Mouse (Mus musculus) embryonic facial prominence, embryonic 11.5 days (tissue): ENCODE results near the gene Stmn3. TPM values are rescaled to one million over a fixed set of nuclear protein-coding genes. Genes with fewer than 3 reads are reported as not detected.

Source experiments
- ATAC-seq: fragments of 200-750 bp; cut with Nextera tagmentation; replicated peaks from 2 replicates; pipeline ENCODE4 v1.8.0; 2017; ENCODE audit warnings: low read depth; ENCODE audit not compliant: insufficient number of reproducible peaks, low FRiP score, low TSS enrichment
- DNase-seq: peaks from one replicate; pipeline ENCODE4 v3.0.0-alpha.2; 2015; ENCODE audit warnings: low spot score
- H3K27ac ChIP-seq: fragments of 300-500 bp; sonication (generic); replicated peaks from 2 replicates; pipeline ENCODE4 v1.5.1; 2014; ENCODE audit warnings: mild to moderate bottlenecking, low read depth, low read length, control low read depth
- H3K27me3 ChIP-seq: fragments of 300-500 bp; sonication (generic); 2 replicates; pipeline ENCODE4 v1.6.1; 2014; ENCODE audit warnings: mild to moderate bottlenecking, low read length, moderate library complexity, mixed read lengths; ENCODE audit not compliant: control insufficient read depth, insufficient read depth
- H3K36me3 ChIP-seq: fragments of 300-500 bp; sonication (generic); replicated peaks from 2 replicates; pipeline ENCODE4 v1.6.1; 2014; ENCODE audit warnings: low read depth, mild to moderate bottlenecking, low read length, moderate library complexity, mixed read lengths; ENCODE audit not compliant: control insufficient read depth, insufficient read depth
- H3K4me1 ChIP-seq: fragments of 300-500 bp; sonication (generic); 2 replicates; pipeline ENCODE4 v1.6.1; 2014; ENCODE audit warnings: low read length, mixed read lengths; ENCODE audit not compliant: control insufficient read depth, insufficient read depth
- H3K4me2 ChIP-seq: fragments of 300-500 bp; sonication (generic); 2 replicates; pipeline ENCODE4 v1.6.1; 2014; ENCODE audit warnings: low read depth, mild to moderate bottlenecking, control low read depth, low read length, moderate library complexity
- H3K4me3 ChIP-seq: fragments of 300-500 bp; sonication (generic); 2 replicates; pipeline ENCODE4 v1.5.1; 2014; ENCODE audit warnings: low read depth, low read length, control low read depth
- H3K9ac ChIP-seq: fragments of 300-500 bp; sonication (generic); replicated peaks from 2 replicates; pipeline ENCODE4 v1.6.1; 2014; ENCODE audit warnings: mild to moderate bottlenecking, control low read depth, low read length
- H3K9me3 ChIP-seq: fragments of 300-500 bp; sonication (generic); replicated peaks from 2 replicates; pipeline ENCODE4 v1.6.1; 2016; ENCODE audit warnings: mild to moderate bottlenecking, low read length, inconsistent platforms, mixed read lengths; ENCODE audit not compliant: control insufficient read depth
- WGBS: fragments of 180-500 bp; shearing (Covaris S2); extraction: QIAGEN DNeasy Blood & Tissue Kit; methylation state at CpG from one replicate; pipeline ENCODE4 v1.1.7; 2014; 5-methylcytosine and 5-hydroxymethylcytosine counted together
- polyA plus RNA-seq: library from polyadenylated mRNA; unstranded; fragments of >200 nt; fragmentation: Nextera tagmentation; extraction: Ambion mirVana; gene quantifications from 2 replicates; pipeline ENCODE4 v1.2.1, GENCODE M21; 2014

The Stmn3 gene
- polyA plus RNA-seq, 1 experiment from 2014 or later, result 79.6 TPM

DNA sequence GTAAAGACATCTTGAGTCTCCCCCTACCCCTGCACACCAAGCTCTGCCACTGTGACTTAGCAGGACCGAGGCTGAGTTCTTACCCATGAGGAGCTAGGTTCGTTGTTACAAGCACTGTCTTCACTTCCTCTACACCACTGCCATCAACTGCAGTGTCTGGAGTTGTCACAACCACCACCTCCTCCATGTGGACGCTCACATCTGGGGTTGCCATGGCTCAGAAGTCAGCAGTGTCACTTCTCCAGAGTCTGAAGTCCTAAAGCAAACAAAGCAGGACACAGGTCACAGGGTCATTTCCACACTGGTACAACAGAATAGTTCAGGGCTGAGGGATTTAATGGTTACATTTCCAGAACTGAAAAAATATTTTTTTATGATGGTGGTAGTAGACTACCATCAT lies 36.4 kb downstream of the Stmn3 start:
- Histone ChIP-seq H3K4me1 (no peaks in the 10 kb centered on the region), H3K9ac (no peak overlapping the region), H3K27ac (no peak overlapping the region), H3K4me3 (no peak overlapping the region), H3K27me3 (no peaks in the 10 kb centered on the region), H3K4me2 (no peak overlapping the region), H3K9me3 (no peaks in the 10 kb centered on the region), H3K36me3 (peaks cover 9% of the 10 kb centered on the region)
- no peak for DNase-seq
- WGBS, result 77% methylated on average over 3 of the region's 3 CpGs
- ATAC-seq, result no peak

DNA sequence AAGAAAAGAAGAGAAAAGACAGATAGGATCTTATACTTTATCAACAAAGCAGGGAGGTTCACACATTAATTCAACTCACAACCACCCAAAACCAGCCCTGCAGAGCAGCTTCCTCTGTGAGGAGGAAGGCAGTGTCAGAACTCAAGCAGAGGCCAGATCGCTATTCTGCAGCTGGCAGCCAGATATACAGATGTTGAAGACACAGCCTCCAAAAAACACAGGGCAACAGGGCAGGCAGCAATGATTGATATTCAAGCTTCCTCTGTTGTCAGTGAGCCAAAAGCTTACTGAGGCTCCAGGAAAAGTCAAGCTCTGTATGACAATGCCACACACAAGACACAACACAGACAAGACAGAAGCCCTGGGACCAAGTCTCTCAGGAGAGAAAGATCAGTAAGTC lies 37.5 kb downstream of the Stmn3 start:
- DNase-seq, result no peak
- Histone ChIP-seq H3K36me3 (peaks cover 9% of the 10 kb centered on the region), H3K27me3 (no peaks in the 10 kb centered on the region), H3K4me1 (no peaks in the 10 kb centered on the region), H3K4me3 (no peak overlapping the region), H3K9me3 (no peaks in the 10 kb centered on the region), H3K9ac (no peak overlapping the region), H3K27ac (no peak overlapping the region), H3K4me2 (no peak overlapping the region)
- ATAC-seq, result no peak
- WGBS, result 81% methylated on average over 1 of the region's 1 CpGs

DNA sequence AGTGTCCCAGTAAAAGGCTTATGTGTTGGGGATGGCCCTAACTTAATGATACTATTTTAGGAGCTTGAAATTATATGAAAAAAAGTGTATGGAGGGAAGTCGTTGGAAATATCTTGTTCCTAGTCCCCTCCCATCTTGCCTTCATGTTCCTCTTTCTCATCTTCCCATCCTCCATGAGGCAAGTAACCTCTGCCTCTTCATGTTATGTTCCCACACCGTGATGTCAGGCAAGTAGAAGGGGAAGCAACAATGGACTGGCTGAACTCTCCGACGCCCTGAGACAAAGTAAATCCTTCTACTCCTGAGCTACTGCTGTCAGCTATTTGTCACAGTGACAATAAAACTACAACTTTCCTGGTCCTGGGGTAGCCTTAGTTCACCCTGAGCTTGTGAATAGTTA lies 39.7 kb downstream of the Stmn3 start:
- H3K9ac ChIP-seq, result no peak overlapping the region
- H3K27me3 ChIP-seq, result no peaks in the 10 kb centered on the region
- no peaks in the 10 kb centered on the region for H3K9me3 ChIP-seq
- peaks cover 9% of the 10 kb centered on the region for H3K36me3 ChIP-seq
- ATAC-seq (no peak), DNase-seq (no peak)
- no peak overlapping the region for H3K4me2 ChIP-seq
- no peak overlapping the region for H3K4me3 ChIP-seq
- no peak overlapping the region for H3K27ac ChIP-seq
- H3K4me1 ChIP-seq, result no peaks in the 10 kb centered on the region
- WGBS, result 93% methylated on average over 4 of the region's 4 CpGs

DNA sequence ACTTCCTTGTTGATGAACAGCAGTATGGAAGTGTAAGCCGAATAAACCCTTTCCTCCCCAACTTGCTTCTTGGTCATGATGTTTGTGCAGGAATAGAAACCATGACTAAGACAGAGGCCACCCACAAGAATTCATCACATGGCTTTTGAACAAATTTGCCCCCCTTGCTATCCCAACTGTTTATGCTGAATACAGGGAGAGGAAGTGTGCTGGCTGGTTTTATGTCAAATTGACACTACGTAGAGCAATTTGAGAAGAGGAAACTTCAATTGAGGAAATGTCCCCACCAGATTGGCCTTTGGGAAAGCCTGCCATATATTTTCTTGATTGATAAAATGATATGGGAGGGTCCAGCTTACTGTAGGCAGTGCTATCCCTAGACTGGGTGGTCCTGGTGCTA lies 40.5 kb downstream of the Stmn3 start:
- Histone ChIP-seq H3K4me3 (no peak overlapping the region), H3K27ac (no peak overlapping the region), H3K27me3 (no peaks in the 10 kb centered on the region), H3K4me2 (no peak overlapping the region), H3K36me3 (peaks cover 9% of the 10 kb centered on the region), H3K9ac (no peak overlapping the region), H3K9me3 (no peaks in the 10 kb centered on the region), H3K4me1 (no peaks in the 10 kb centered on the region)
- DNase-seq, result no peak
- no peak for ATAC-seq
- 88% methylated on average over 1 of the region's 2 CpGs for WGBS

DNA sequence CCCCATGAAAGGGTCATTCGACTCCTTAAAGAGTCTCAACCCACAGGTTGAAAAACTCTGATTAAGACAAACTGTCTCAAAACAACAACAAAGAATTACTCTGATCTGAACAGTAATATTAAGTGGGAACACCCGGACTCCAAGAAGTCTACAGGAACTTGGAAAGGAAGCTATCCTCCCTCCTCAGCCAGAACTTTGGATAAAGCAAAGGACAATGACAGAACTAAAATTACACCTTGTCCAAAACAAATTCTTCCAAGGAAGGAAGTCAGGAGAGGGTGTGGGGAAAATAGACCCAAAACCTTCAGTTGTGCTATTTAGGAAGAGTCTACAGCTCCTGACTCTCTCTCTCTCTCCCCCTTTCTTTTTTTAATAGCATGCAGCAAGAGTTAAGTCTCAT lies 42.2 kb downstream of the Stmn3 start:
- H3K9me3 ChIP-seq, result no peaks in the 10 kb centered on the region
- WGBS, result 84% methylated on average over 2 of the region's 2 CpGs
- no peaks in the 10 kb centered on the region for H3K4me1 ChIP-seq
- H3K36me3 ChIP-seq, result peaks cover 5% of the 10 kb centered on the region; the same call in 1 of the 2 replicates
- no peak overlapping the region for H3K9ac ChIP-seq
- H3K27me3 ChIP-seq, result no peaks in the 10 kb centered on the region
- H3K4me3 ChIP-seq, result no peak overlapping the region
- ATAC-seq, result no peak
- H3K27ac ChIP-seq, result no peak overlapping the region
- no peak for DNase-seq
- H3K4me2 ChIP-seq, result no peak overlapping the region

DNA sequence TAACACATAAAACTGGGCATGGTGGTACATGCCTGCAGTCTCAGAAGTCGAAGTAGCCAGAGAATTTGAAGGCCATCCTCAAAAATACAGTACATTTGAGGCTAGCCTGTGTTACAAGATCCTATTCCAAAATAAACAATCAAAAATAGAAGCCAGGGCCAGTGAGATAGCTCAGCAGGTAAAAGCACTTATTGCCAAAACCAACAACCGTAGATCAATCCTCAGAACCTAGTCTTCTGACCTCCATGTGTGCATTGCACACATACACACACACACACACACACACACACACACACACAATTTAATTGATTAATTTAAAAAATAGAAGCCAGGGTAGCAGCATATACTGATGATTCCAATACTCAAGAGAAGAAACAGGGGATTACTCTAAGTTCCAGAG lies 47.5 kb downstream of the Stmn3 start:
- H3K9me3 ChIP-seq, result no peaks in the 10 kb centered on the region
- H3K4me3 ChIP-seq, result no peak overlapping the region
- WGBS, result 98% methylated on average over 2 of the region's 2 CpGs
- H3K4me2 ChIP-seq, result no peak overlapping the region
- no peak overlapping the region for H3K9ac ChIP-seq
- no peaks in the 10 kb centered on the region for H3K4me1 ChIP-seq
- no peak overlapping the region for H3K27ac ChIP-seq
- no peaks in the 10 kb centered on the region; the same call in none of the 2 replicates for H3K36me3 ChIP-seq
- H3K27me3 ChIP-seq, result no peaks in the 10 kb centered on the region
- no peak for ATAC-seq
- no peak for DNase-seq

Other genes starting within 250 kb of the Stmn3 start
- 1.5 and 2.0 TPM in 2 replicates for gene Kcnq2, start 179.2 kb downstream of the Stmn3 start, polyA plus RNA-seq
- 0.25 and 0.42 TPM in 2 replicates for gene Eef1a2, start 157.5 kb downstream of the Stmn3 start, polyA plus RNA-seq
- gene Ppdpf, start 127.3 kb downstream of the Stmn3 start, polyA plus RNA-seq, result 443 and 483 TPM in 2 replicates
- not detected in 2 replicates for gene Ptk6, start 111.7 kb downstream of the Stmn3 start, polyA plus RNA-seq
- 0.08 TPM in 1 of 2 replicates, not detected in the other for gene Srms, start 101.3 kb downstream of the Stmn3 start, polyA plus RNA-seq
- gene Fndc11, start 94.5 kb downstream of the Stmn3 start, polyA plus RNA-seq, result 0.49 TPM in 1 of 2 replicates, not detected in the other
- 0.54 and 0.70 TPM in 2 replicates for gene Helz2, start 72.5 kb downstream of the Stmn3 start, polyA plus RNA-seq
- gene Gmeb2, start 26.5 kb downstream of the Stmn3 start, polyA plus RNA-seq, result 18.0 and 18.3 TPM in 2 replicates
- 52.5 and 55.9 TPM in 2 replicates for gene Rtel1, start 5.2 kb upstream of the Stmn3 start, polyA plus RNA-seq
- 29.1 and 37.0 TPM in 2 replicates for gene Zgpat, start 50.4 kb upstream of the Stmn3 start, polyA plus RNA-seq
- 49.7 and 50.8 TPM in 2 replicates for gene Arfrp1, start 50.9 kb upstream of the Stmn3 start, polyA plus RNA-seq
- gene Lime1, start 65.6 kb upstream of the Stmn3 start, polyA plus RNA-seq, result 15.2 and 18.5 TPM in 2 replicates
- 7.4 and 9.0 TPM in 2 replicates for gene Zbtb46, start 144.9 kb upstream of the Stmn3 start, polyA plus RNA-seq
- gene Abhd16b, start 178.7 kb upstream of the Stmn3 start, polyA plus RNA-seq, result 0.11 and 0.15 TPM in 2 replicates
- 166 and 169 TPM in 2 replicates for gene Tpd52l2, start 182.6 kb upstream of the Stmn3 start, polyA plus RNA-seq
- gene Dnajc5, start 206.0 kb upstream of the Stmn3 start, polyA plus RNA-seq, result 77.0 and 79.1 TPM in 2 replicates